Comparison of ENCODE assay signal across 8 mouse cellular contexts in genomic region chr13:12460443-12460842, GRCm38 (mm10). TPM values are rescaled to one million over a fixed set of nuclear protein-coding genes. Genes with fewer than 3 reads are reported as not detected.
DNase-seq lines count a peak whose midpoint lies in the region; ATAC-seq and TF ChIP-seq lines count a peak whose summit lies in the region.

No protein-coding gene starts in this region.

- H3K27me3 ChIP-seq in embryonic facial prominence, embryonic 11.5 days (ENCODE audit: control insufficient read depth, insufficient read depth, low read length) = no peaks in the 10 kb centered on the region
- no peaks in the 10 kb centered on the region for H3K27me3 ChIP-seq in heart, embryonic 10.5 days (ENCODE audit: insufficient read depth, poor library complexity, severe bottlenecking)
- no peaks in the 10 kb centered on the region for H3K27me3 ChIP-seq in limb, embryonic 14.5 days (ENCODE audit: control insufficient read depth, insufficient read depth, low read length)
- no peaks in the 10 kb centered on the region for H3K27me3 ChIP-seq in midbrain, embryonic 14.5 days (ENCODE audit: control insufficient read depth, insufficient read depth, low read length)

- no peaks in the 10 kb centered on the region for H3K9me3 ChIP-seq in embryonic facial prominence, embryonic 11.5 days (replicated peaks; ENCODE audit: control insufficient read depth, low read length)
- no peaks in the 10 kb centered on the region for H3K9me3 ChIP-seq in heart, embryonic 10.5 days
- H3K9me3 ChIP-seq in limb, embryonic 14.5 days (ENCODE audit: control insufficient read depth, low read length) = no peaks in the 10 kb centered on the region
- H3K9me3 ChIP-seq in midbrain, embryonic 14.5 days (ENCODE audit: control insufficient read depth, low read length) = no peaks in the 10 kb centered on the region

- H3K27ac ChIP-seq in embryonic facial prominence, embryonic 11.5 days (replicated peaks; ENCODE audit: low read depth, low read length) = no peak overlapping the region
- H3K27ac ChIP-seq in heart, embryonic 10.5 days = peak overlapping the region; percentile 86; the same call in 1 of the 2 replicates
- no peak overlapping the region for H3K27ac ChIP-seq in limb, embryonic 14.5 days (replicated peaks; ENCODE audit: low read depth, low read length)
- H3K27ac ChIP-seq in midbrain, embryonic 14.5 days (replicated peaks; ENCODE audit: low read depth, low read length) = peak overlapping the region; percentile 68

- no peaks in the 10 kb centered on the region for H3K4me1 ChIP-seq in embryonic facial prominence, embryonic 11.5 days (ENCODE audit: control insufficient read depth, insufficient read depth, low read length)
- H3K4me1 ChIP-seq in heart, embryonic 10.5 days = peaks cover 5% of the 10 kb centered on the region; the same call in 1 of the 2 replicates
- H3K4me1 ChIP-seq in limb, embryonic 14.5 days (ENCODE audit: control insufficient read depth, insufficient read depth, low read length) = 0 out of 2 replicates have a peak, but pooled peaks cover 3% of the 10 kb centered on the region
- H3K4me1 ChIP-seq in midbrain, embryonic 14.5 days (ENCODE audit: control insufficient read depth, insufficient read depth, low read length) = peaks cover 4% of the 10 kb centered on the region; the same call in 1 of the 2 replicates

- peak overlapping the region; percentile 88 for H3K4me2 ChIP-seq in embryonic facial prominence, embryonic 11.5 days (ENCODE audit: low read depth, low read length)
- peak overlapping the region; percentile 70 for H3K4me2 ChIP-seq in limb, embryonic 14.5 days (replicated peaks; ENCODE audit: low read depth, low read length, severe bottlenecking)
- peak overlapping the region; percentile 81 for H3K4me2 ChIP-seq in midbrain, embryonic 14.5 days (ENCODE audit: low read length)

- peak; percentile 42 for DNase-seq in 3134 (ENCODE audit: extremely low read depth, insufficient read length, low spot score)
- peak; percentile 72 for DNase-seq in T-cell, adult 2 months (ENCODE audit: low spot score)
- peak; percentile 42 for DNase-seq in embryonic facial prominence, embryonic 11.5 days (ENCODE audit: low spot score)
- DNase-seq in heart, embryonic 10.5 days (ENCODE audit: low spot score) = no peak
- peak; percentile 77 for DNase-seq in kidney, adult 9 months
- peak; percentile 54 for DNase-seq in limb, embryonic 14.5 days (ENCODE audit: low spot score)
- peak; percentile 55 for DNase-seq in midbrain, embryonic 14.5 days
- peak; percentile 87 to 92 for DNase-seq in spleen, postnatal 36 days (ENCODE audit: low spot score in 2 of 2)

- 10% methylated on average over 8 of the region's 8 CpGs for WGBS in embryonic facial prominence, embryonic 11.5 days
- WGBS in heart, embryonic 10.5 days = 8% methylated on average over 8 of the region's 8 CpGs
- 7% methylated on average over 8 of the region's 8 CpGs for WGBS in limb, embryonic 14.5 days
- WGBS in midbrain, embryonic 14.5 days = 11% methylated on average over 8 of the region's 8 CpGs

- peak overlapping the region; percentile 67 for H3K9ac ChIP-seq in embryonic facial prominence, embryonic 11.5 days (replicated peaks; ENCODE audit: low read length)
- peak overlapping the region; percentile 73 for H3K9ac ChIP-seq in limb, embryonic 14.5 days (ENCODE audit: low read depth, low read length, severe bottlenecking)
- peak overlapping the region; percentile 82 for H3K9ac ChIP-seq in midbrain, embryonic 14.5 days (replicated peaks; ENCODE audit: low read length)

- no peaks in the 10 kb centered on the region for H3K36me3 ChIP-seq in embryonic facial prominence, embryonic 11.5 days (replicated peaks; ENCODE audit: control insufficient read depth, insufficient read depth, low read depth, low read length)
- 0 out of 2 replicates have a peak, but pooled peaks cover 2% of the 10 kb centered on the region for H3K36me3 ChIP-seq in heart, embryonic 10.5 days
- 0 out of 2 replicates have a peak, but pooled peaks cover 5% of the 10 kb centered on the region for H3K36me3 ChIP-seq in limb, embryonic 14.5 days (ENCODE audit: control insufficient read depth, insufficient read depth, low read length)
- H3K36me3 ChIP-seq in midbrain, embryonic 14.5 days (ENCODE audit: control insufficient read depth, insufficient read depth, low read length) = no peaks in the 10 kb centered on the region; the same call in 1 of the 2 replicates

- TF ChIP-seq POLR2A in limb, embryonic 14.5 days (IDR thresholded peaks at IDR 0.05; ENCODE audit: borderline replicate concordance, extremely low read depth, insufficient read depth, insufficient read length) = no peak

- no peak for ATAC-seq in embryonic facial prominence, embryonic 11.5 days (replicated peaks; ENCODE audit: insufficient number of reproducible peaks, low FRiP score, low TSS enrichment, low read depth)
- no peak for ATAC-seq in limb, embryonic 14.5 days (ENCODE audit: low FRiP score, low read depth)
- ATAC-seq in midbrain, embryonic 14.5 days (ENCODE audit: low FRiP score, low TSS enrichment) = no peak

- peak overlapping the region; percentile 71 for H3K4me3 ChIP-seq in embryonic facial prominence, embryonic 11.5 days (ENCODE audit: low read depth, low read length)
- peak overlapping the region; percentile 75 for H3K4me3 ChIP-seq in heart, embryonic 10.5 days
- H3K4me3 ChIP-seq in limb, embryonic 14.5 days (replicated peaks; ENCODE audit: low read length) = peak overlapping the region; percentile 69
- peak overlapping the region; percentile 77 for H3K4me3 ChIP-seq in midbrain, embryonic 14.5 days (replicated peaks; ENCODE audit: low read depth, low read length)

RNA-seq across cellular contexts. Expression of gene Lgals8, which starts 4.3 kb away (rescaled TPM):
- 11.4 and 11.9 TPM in 2 replicates for polyA plus RNA-seq in embryonic facial prominence, embryonic 11.5 days (2014; fragmentation: Nextera tagmentation; extraction: Ambion mirVana)
- 10.5 and 11.2 TPM in 2 replicates for polyA plus RNA-seq in heart, embryonic 10.5 days (2016; fragmentation: Nextera tagmentation; extraction: Ambion mirVana)
- 27.5 and 29.1 TPM in 2 replicates for polyA plus RNA-seq in limb, embryonic 14.5 days (2012; rRNA removed)
- 19.9 and 21.6 TPM in 2 replicates for polyA plus RNA-seq in limb, embryonic 14.5 days (2014; fragmentation: Nextera tagmentation; extraction: Ambion mirVana)
- 16.5 and 19.7 TPM in 2 replicates for polyA plus RNA-seq in midbrain, embryonic 14.5 days (2014; fragmentation: Nextera tagmentation; extraction: Ambion mirVana)

RNA-seq across cellular contexts. Expression of gene Edaradd, which starts 59.8 kb away (rescaled TPM):
- 3.1 TPM in 2 replicates for polyA plus RNA-seq in embryonic facial prominence, embryonic 11.5 days (2014; fragmentation: Nextera tagmentation; extraction: Ambion mirVana)
- polyA plus RNA-seq in heart, embryonic 10.5 days (2016; fragmentation: Nextera tagmentation; extraction: Ambion mirVana) = 0.39 and 0.67 TPM in 2 replicates
- 1.5 and 1.7 TPM in 2 replicates for polyA plus RNA-seq in limb, embryonic 14.5 days (2012; rRNA removed)
- 3.8 and 4.5 TPM in 2 replicates for polyA plus RNA-seq in limb, embryonic 14.5 days (2014; fragmentation: Nextera tagmentation; extraction: Ambion mirVana)
- 1.1 and 1.3 TPM in 2 replicates for polyA plus RNA-seq in midbrain, embryonic 14.5 days (2014; fragmentation: Nextera tagmentation; extraction: Ambion mirVana)

Comparison
In these comparisons a context has a peak if more than half of its experiments do, and no peak if none do; other contexts are left out.
1. H3K27ac ChIP-seq: peak in heart, embryonic 10.5 days (single experiment) and midbrain, embryonic 14.5 days (single experiment); none in embryonic facial prominence, embryonic 11.5 days (single experiment) and limb, embryonic 14.5 days (single experiment).
2. Peak in every context shown above with its lines, with median percentiles within 50 percentile points of each other: H3K4me2 ChIP-seq, H3K4me3 ChIP-seq and H3K9ac ChIP-seq.